Mouse (Mus musculus) frontal cortex, postnatal 14 days (tissue): ENCODE data around the gene Tet2.

ENCODE experiments used
- DNase-seq, 2 experiments: peaks; one replicate each; pipeline ENCODE4 v3.0.0; 2022; ENCODE audit warnings: low spot score in 2 of 2

The Tet2 gene

DNA sequence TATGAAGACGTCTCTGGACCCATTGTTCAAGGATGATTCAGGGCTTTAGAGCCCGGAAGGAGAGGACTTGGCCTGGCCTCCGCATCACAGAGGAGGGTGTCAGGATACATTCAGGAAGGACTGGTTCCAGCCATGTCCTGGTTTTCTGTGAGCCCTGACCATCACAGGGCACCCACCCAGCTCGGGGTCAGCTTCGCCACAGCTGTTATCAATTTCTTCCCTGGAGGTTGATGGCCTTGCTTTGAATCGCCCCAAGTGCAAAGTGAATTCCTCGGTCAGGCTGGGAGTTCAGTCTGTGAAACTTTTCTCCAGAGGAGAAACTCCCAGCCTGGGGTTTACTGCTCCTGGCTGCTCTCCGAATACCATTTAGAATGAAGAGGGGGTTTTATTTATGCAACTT lies 91.0 kb downstream of the Tet2 start:
- DNase-seq: no peak

DNA sequence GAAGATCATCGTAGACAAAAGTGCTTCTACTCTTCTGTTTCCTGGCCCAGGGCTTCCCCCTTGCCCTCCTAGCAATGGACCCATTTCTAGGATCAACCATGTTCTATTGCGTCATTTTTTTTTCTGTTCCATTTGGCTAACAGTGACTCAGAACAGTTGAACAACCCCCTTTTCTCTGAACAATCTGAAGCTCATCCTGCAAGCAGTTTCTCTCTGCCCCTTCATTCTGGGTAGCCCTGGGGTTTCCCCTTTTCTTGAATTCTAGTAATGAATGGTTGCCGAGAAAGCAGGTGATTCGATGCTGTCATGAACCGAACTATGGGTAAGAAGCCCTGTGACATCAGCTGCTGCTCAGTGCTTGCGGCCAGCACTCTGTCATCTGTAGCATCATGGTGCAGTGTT lies 108.0 kb downstream of the Tet2 start:
- DNase-seq: no peak

DNA sequence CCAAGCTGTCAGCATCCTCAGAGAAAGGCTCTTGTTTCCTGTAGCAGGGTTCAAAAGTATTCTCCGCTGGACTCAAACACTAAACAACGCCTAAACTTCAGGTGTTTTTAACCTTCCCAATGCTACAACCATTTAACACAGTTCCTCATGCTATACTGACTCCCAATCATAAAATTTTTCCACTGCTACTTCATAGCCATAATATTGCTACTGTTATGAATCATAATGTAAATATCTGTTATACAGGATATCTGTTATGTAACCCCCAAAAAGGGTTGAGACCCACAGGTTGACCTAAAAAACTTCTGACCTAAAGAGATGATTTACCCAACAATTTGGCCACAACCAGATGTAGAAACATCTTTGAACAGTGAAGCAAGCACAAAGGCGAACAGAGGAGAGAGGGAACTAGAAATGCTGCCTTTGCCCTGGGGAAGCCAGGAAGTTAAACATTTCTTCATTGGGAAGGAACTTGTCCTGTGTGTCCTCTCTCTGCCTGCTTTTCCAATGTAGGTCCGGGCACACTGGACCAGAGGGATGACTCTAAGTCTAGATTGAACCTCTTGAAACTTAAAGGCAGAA lies 108.6 kb downstream of the Tet2 start:
- no peak for DNase-seq

DNA sequence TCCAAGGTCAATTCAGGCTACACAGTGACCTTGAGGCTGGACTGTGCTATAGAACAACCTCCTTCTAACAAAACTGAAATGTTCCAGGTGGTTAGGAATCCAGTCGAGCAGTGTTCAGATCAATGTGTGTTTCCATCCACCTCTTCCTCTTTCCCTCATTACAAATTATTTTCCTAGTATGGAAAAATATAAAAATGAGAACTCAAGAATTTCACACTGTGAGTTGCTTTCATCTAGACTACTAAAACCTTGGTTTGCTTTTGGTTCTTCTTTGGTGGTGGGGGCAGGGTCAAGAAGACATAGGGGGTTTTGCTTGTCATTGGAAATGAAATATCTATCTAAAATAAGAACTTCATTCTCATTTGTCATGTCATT lies 109.2 kb downstream of the Tet2 start:
- no peak for DNase-seq

DNA sequence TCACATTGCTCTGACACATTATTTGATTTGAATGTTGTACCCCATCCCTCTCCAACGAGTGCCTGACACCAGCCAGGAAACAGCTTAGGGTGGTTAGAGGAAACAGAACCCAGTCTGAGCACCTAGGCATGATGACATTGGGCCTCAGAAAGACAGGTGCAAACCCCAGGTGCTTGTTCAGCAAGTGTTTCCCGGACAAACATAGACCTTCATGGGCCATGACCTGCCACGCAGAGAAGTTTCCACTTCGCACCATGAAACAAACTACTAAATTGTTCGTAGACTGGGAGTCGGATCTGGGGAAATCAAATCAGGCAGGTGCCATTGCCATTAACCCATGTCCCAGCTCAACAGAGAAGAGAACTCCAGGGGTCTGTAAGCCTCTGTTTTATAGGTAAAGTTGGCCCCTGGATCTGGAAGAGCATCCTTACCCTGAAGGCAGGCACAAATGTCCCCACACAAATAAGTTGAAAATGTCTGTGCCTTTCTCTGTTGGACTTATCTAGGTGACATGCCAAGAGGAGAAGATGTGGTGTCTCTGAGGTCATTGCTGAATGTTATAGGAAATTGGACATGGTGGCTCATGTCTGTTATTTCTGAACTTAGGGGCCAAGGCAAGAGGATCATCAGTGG lies 109.7 kb downstream of the Tet2 start:
- no peak for DNase-seq

DNA sequence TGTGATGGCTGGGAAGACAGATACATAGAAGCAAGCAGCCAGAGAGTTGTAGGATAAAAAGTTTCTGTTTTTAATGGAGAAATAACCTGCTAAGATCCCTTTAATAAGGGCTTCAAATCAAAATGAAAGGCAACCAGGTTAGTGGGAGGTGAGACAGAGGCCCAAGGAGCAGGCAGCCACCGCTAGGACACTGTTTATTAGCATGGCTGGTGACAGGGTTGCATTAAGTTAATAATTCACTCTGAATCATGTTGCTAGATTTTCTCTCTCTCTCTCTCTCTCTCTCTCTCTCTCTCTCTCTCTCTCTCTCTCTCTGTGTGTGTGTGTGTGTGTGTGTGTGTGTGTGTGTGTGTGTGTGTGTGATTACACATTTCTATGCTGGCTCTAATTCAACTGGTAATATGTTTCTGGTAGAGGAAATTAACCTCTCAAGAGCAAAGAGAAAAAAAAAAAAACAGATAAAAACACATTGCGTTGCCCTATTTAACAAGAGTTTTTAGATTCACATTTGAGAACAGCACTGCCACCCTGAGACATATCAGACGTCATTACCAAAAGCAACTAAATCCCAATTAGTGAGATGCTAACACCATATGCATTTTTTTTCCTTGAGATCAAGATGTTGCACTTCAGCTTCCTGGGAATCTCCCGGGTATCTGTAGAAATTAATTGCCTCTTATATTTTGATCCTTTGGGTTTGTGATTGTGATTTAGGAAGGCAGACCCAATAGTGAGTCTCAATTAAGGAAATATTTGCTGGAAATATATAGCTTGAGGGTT lies 115.4 kb downstream of the Tet2 start:
- no peak for DNase-seq

DNA sequence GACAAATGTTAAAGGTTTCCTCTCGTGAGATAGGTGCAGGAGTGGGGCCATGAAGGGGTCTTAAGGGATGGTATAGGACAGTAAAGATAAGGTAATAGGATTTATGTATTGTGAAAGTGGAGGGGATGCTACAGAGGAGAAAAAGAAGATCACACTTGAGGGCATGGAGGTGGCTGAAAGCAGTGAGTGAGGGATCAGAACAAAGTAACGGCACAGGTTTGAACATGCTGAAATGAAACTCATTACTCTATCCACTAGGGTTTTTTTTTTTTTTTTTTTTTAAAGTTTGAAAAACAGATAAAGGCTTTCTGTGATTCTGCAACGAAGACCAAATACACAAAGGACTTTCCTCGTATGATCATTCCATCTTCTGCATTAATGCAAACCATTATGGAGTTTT lies 116.9 kb downstream of the Tet2 start:
- DNase-seq: no peak

DNA sequence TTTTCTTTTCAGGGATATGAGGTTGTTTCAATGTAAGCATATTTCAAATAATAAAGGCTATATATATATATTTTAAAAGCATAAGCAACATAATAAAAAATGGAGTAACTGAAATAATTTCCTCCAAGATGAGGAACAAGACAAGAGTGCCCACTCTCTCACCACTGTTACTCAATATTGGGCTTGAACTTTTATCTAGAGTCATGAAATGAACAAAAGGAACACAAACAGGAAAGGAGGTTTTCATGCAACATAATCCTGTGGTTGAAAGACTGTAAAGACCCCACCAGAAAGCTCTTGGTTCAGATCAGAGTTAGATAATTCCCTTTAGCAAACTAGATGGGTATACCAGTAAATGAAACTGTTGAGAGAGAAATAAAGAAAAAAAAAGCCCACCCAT lies 121.9 kb downstream of the Tet2 start:
- no peak for DNase-seq

DNA sequence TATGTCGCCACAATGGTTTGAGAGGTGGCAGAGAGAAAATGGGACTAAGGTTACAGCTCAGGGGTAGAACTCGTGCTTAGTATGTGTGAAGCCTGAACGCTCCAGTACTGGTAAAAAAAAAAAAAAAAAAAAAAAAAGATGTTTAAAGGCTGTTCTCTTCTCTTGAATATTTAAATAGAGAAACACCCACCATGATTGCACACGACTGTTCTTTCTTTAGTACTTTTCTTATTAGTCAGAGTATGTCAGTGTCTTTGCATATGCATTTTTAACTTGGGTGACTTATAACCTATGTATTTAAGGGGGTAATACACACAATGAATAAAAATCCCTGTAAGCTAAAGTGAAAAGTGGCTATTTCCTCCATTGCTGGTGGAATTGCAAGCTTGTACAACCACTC lies 130.2 kb downstream of the Tet2 start:
- DNase-seq: no peak
